Mouse (Mus musculus): ENCODE results near the gene Pnpla5.
"Not testable (repeated sequence)": the region's sequence is repeated elsewhere in the genome, so short reads cannot be mapped to it uniquely, and the experiment has no call there.

Gene Pnpla5

GRCm38 (mm10) chr15:84116466-84116865 is 6.5 kb downstream of the Pnpla5 start:
- DNase-seq (ENCODE audit: low spot score) = no peak

DNA sequence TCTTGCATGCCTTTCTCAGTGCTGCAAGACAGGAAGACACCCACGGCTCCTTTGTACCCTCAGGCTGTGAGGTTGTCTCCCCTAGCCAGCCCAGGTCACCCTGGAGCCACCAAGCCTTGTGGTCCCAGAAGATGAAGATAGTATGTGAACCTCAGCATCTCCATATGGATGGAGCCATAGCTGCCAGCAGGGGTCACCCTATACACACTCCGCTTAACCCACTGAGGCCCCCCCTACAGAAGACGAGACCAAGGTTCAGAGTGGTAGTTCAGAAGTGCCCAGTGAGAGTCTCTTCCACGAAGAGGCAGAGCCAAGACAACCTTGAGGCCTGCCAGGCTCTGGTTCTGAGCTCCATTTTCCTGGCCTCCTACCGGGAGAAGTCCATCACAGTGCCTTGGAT is 7.2 kb downstream of the Pnpla5 start:
- no peak for DNase-seq (ENCODE audit: low spot score)

DNA sequence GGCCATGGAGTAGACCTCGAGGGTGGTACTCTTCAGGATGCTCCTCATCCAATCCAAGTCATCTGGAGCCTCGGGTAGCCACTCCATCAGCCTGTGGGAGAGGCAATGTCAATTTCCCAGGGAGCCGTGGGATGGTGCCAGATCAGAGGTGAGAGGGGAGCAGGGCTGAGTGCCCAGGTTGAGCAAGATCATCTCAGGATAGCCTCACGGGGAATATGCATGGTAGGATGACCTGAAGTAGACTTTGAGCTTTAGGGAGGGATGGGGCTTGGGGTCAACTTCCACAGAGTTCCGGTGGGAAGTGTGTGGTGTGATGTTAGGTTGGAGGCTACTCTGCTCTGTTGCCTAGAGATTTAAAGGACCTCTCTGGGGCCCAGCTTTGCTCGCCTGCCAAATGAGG is 9.1 kb downstream of the Pnpla5 start:
- no peak for DNase-seq (ENCODE audit: low spot score)

DNA sequence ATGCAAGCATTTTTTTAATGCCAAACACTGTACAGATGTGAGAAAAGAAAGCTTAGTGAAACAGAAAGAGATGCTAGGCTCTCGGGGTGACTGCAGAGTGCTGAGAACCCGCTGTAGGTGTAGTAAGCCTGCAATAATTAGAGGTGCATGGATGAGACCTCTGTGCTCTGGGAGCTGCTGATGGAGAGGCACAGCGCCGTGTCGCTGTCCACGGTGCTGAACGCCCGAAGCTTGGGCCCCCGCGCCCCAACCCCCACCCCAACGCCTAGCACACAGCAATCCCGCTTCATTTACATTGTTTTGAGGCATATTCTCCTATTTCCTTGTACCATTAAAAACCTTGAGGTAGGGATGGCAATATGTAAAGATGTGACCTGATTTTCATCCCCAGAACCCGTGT is 14.1 kb downstream of the Pnpla5 start:
- DNase-seq (ENCODE audit: low spot score) = peak; percentile 69

DNA sequence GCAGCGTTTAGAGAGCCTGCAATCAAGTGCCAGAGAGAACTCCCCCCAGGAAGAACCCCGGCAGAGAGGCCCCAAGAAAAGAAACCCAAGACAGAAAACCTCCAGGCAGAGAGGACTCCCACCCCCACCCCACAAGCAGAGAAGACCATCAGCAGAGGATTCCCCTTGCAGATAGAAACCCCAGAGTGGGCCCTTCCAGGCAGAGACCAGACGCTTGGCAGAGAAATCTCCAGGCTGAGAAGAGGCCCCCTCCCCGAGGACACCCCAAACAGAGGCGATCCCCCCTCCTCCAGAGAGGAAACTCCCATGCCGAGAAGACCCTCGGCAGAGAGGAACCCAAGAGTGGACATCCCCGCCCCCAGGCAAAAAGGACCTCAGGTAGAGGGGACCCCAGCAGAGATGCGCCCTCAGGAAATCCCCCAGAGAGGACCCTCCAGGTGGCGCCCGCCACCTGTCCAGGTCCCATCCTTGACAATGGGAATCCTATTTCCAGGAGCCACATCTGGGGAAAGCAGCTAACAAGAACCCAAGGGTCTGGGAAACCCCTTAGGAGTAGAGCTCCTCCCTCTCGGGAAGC is 17.0 kb downstream of the Pnpla5 start:
- DNase-seq (ENCODE audit: low spot score) = no peak

DNA sequence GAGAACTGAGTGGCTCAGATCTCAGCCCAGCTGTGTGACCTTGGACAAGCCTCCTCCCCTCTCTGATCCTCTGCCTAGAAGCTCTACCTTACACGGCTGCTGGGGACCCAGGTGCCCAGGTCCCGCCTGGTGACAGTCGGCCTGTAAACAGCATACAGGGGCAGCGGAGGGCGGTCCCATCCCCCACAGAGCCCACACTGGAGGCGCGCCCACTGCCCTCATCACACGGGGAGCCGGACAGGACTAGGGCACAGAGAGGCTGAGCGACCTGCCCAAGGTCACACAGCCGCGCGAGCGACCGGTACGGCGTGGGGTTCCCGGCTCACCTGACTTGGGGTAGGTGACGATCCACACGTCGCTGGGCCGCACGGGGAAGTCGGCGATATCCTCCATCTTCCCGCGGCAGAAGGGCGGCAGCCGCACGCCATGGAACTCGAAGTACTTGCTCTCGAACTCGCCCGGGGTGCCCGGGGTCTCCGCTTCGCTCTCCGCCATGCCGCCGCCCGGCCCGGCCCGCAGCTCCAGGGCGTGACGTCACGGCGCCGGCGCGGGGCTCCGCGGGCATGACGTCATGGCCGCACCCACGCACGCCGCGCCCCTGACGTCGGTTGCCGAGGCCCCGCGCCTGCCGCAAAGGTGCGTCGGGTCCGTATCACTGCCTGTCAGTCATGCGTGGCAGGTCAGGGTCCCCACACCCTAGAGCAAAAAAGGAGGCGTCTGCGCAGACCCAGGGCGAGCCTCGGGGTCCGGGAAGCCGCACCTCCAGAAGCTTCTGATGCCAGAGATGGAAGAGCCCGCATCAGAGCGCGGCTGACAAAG is 17.7 kb downstream of the Pnpla5 start, which contains the start of gene Sult4a1:
Gene Sult4a1, minus strand, starts transcription at position 650 of the 819 bp plus-strand sequence.
- peak; percentile 54 for DNase-seq (ENCODE audit: low spot score)

DNA sequence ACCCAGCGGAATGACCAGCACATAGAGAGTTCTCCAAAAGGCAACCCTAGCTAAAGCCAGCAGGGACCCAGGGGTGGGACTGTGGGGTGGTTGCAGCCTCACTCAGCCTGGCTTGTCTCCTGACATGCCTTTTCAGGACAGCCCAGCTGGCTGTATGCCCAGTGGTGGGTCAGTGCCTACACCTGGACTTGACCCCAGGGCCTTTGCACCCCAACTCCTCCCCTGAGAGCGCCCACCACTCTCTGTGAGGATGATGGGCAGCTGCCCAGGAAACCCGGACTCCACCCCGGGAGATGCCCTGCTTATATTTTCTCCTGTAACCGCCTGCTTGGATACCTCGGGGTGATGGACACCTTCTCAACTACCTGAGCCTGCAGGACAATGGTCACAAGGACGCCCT is 18.3 kb downstream of the Pnpla5 start:
- no peak for DNase-seq (ENCODE audit: low spot score)

DNA sequence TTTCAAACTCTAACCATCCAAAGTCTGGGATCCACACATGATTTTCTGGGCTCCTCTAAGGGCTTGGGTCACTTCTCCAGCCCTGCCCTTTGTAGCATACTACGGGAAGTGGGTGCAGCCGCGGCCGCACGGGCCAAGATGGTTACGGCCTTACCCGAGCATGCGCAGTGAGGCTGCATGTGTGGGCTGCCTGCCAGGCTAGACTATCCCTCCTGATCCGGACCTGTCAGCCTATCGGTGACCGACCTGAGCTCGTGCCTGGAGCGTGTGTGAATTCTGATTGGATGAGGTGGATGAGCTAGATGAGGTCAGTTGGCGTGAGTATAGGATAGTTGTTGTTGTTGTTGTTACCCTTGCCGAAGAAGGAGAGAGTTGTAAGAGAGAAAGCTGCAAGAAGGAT is 25.4 kb downstream of the Pnpla5 start:
- DNase-seq (ENCODE audit: low spot score) = not testable (repeated sequence)

DNA sequence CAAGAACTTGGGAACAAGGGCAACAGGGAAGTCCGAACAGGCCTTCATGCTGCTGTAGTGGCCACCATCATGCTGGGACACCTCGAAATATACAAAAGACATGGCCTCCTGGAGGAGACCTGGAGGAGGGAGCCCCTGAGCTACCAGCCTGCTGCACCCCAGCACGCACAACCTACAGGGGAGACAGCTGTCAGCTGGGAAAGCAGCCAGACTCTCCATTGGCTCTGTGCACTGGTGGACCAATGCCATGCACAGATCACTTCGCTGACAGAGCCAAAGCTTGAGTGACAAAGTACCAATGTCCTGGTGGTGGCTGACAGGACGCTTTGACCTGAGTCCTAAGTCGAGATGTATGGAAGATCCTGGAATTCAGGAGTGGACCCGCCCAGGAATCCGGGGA is 26.9 kb downstream of the Pnpla5 start:
- no peak for DNase-seq (ENCODE audit: low spot score)

- DNase-seq (ENCODE audit: low spot score) = no peak
These were observed 28.1 kb downstream of the Pnpla5 start for GRCm38 (mm10) chr15:84094921-84095320.

DNA sequence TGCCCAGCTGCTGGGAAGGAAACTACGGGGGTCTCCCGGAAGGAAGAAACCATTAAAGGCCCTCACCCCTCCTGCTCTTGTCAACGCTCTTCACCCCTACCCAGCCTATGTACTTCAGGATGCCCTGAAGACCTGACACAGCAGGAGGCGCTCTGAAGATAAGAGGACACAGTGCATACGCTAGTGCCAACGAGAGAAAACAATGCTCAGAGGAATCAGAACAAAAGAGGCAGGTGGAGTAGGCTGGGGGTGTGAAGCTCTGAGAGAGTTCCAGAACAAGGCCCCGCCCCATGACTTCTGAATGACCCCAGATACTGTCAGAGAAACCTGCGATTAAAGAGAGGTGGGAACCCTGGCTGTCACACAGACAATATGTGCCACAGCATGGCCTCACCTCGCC is 36.2 kb downstream of the Pnpla5 start:
- DNase-seq (ENCODE audit: low spot score) = no peak

DNA sequence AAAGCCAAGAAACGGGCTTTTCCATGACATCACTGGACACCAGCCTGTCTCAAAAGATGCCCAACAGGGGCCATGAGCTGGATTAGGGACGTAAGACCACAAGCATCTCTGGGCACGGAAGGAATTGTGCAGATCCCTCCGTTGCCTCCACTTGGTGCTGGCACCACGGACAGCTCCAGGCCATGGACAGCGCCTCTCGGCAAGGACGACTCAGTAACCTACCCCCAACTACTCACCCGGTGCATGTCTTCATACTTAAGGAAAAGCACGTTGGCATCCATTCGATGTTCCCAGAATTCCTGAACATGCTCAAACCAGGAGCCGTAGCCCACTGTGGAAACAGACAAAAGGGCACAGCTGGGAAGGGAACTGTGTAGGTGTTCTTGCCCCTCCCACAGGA is 36.6 kb downstream of the Pnpla5 start:
- DNase-seq (ENCODE audit: low spot score) = no peak

GRCm38 (mm10) chr15:84080069-84080468 is 42.9 kb downstream of the Pnpla5 start:
- no peak for DNase-seq (ENCODE audit: low spot score)

- no peak for DNase-seq (ENCODE audit: low spot score)
These were observed 43.5 kb downstream of the Pnpla5 start for GRCm38 (mm10) chr15:84079519-84079918.

DNA sequence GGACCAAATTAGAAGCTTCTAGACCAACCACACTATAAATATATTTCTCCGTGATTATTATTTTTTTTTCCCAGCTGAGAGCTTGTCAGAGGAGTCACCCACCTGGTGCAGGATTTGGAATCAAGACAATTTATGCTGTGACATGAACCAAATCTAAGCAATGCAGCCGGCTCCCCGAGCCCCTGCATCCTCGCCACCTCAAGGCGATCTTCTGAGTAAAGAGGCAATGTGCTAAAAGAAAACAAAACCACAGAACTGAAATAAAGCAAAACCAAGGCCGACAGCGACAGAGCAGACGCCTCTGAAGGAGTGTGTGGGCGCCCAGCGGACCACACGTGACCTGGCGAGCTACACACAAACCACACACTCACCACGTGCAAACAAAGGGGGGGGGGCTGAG is 44.3 kb downstream of the Pnpla5 start:
- no peak for DNase-seq (ENCODE audit: low spot score)

DNA sequence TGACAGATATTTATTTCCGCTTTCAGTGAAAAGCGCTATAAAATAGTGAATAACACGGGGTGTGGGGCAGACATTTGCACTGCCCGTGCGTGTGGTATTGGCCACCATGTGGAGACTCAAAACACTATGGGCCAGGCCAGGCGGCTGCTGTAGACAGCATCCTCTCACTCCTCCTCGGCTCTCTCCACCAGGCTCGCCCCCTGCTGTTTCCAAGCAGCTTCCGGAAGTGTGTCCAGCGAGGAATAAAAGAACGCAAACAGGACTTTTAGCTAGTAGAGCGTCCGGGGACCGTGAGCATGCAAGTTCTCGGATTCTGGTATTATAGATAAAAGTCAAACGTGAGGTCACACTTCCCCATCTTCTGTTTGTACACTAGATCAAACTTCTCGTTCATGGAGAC is 45.8 kb downstream of the Pnpla5 start:
- DNase-seq (ENCODE audit: low spot score) = no peak

- DNase-seq (ENCODE audit: low spot score) = peak; percentile 58
These were observed 48.2 kb downstream of the Pnpla5 start for GRCm38 (mm10) chr15:84074705-84075185.

- DNase-seq (ENCODE audit: low spot score) = peak; percentile 85
These were observed 48.9 kb downstream of the Pnpla5 start for GRCm38 (mm10) chr15:84073911-84074704.

DNA sequence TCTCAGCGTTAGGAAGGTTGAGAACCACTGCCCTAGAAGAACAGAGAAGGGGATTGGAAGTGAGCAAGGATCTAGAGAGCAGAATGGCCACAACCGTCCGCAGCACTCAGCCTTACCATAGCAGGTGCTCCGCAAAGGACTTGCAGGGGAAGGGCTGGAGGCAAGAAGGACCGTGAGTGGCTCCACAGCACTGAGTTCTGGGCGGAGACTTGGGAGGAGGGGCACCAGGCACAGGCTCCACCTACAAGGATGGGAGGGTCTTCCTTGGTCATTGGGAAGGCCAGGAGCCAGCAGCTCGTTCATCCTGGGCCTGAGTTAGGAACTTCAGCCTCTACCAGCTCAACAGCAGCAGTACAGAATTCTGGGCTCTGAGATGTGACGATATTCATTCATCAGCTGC is 49.9 kb downstream of the Pnpla5 start:
- no peak for DNase-seq (ENCODE audit: low spot score)

DNA sequence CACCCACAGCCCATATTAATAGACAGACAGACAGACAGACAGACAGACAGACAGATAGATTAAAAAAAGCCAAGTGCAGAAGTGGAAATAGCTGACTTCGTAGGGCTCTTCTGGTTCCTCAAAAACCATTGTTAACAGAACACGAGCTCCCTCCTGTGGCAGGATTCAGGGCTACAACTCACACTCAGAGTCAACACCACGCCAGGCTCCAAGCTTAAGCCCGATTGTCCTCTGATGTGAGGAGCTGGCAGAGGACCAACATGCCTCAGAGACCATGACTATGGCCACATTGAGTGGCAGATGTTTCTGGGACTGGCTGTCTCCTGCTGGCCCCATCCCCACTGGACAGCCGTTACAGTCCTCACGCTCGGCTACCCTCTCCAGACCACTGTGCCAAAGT is 50.7 kb downstream of the Pnpla5 start:
- DNase-seq (ENCODE audit: low spot score) = peak; percentile 80

DNA sequence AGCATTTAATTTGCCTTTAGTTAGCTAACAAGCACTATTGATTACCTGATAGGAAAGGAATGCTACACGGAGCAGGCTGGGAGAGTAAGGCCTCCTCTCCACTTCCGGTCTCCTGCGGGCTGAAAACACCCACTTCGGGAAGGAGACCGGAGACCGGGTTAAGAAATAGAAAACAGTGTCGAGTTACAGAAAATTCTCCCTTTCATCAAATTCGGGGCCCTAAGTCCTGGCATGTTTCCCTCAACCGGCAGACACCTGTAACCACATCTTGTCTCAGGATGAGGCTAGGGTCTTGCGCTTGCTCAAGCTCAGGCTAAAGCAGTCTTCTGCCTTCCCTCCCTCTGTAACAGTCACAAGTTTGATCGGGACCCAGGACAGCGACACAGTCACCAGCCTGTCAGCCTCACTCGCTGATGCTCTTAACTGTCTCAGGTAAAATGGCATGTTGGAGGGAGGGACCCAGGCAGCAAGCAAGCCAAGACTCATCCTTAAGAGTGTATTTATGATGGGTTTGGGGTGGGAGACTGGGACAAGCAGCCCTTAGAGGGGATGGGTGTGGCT is 52.8 kb downstream of the Pnpla5 start:
- no peak for DNase-seq (ENCODE audit: low spot score)

GRCm38 (mm10) chr15:84069455-84070050 is 53.4 kb downstream of the Pnpla5 start:
- DNase-seq (ENCODE audit: low spot score) = no peak

All from testis, postnatal 10 days (tissue).